Mouse (Mus musculus) heart, embryonic 11.5 days (tissue): Measurements from ENCODE around the gene Slc1a2. TPM values are rescaled to one million over a fixed set of nuclear protein-coding genes. Genes with fewer than 3 reads are reported as not detected.

Experiments
- ATAC-seq: fragments of 200-750 bp; cut with Nextera tagmentation; replicated peaks from 2 replicates; pipeline ENCODE4 v1.8.0; 2017; ENCODE audit warnings: moderate library complexity; ENCODE audit not compliant: insufficient number of reproducible peaks, low FRiP score, low TSS enrichment
- H3K27ac ChIP-seq: fragments of 300-500 bp; sonication (generic); 2 replicates; pipeline ENCODE4 v1.5.1; 2014; ENCODE audit warnings: mild to moderate bottlenecking, low read depth, low read length
- H3K27me3 ChIP-seq: fragments of 300-500 bp; sonication (generic); 2 replicates; pipeline ENCODE4 v1.6.1; 2014; ENCODE audit warnings: mild to moderate bottlenecking, low read length, mixed read lengths; ENCODE audit not compliant: control insufficient read depth, insufficient read depth
- H3K36me3 ChIP-seq: fragments of 300-500 bp; sonication (generic); 2 replicates; pipeline ENCODE4 v1.6.1; 2014; ENCODE audit warnings: mild to moderate bottlenecking, low read length, moderate library complexity, mixed read lengths; ENCODE audit not compliant: control insufficient read depth, insufficient read depth
- H3K4me1 ChIP-seq: fragments of 300-500 bp; sonication (generic); 2 replicates; pipeline ENCODE4 v1.6.1; 2014; ENCODE audit warnings: low read length; ENCODE audit not compliant: control insufficient read depth, insufficient read depth
- H3K4me2 ChIP-seq: fragments of 300-500 bp; sonication (generic); 2 replicates; pipeline ENCODE4 v1.6.1; 2014; ENCODE audit warnings: mild to moderate bottlenecking, moderate library complexity
- H3K4me3 ChIP-seq: fragments of 300-500 bp; sonication (generic); 2 replicates; pipeline ENCODE4 v1.5.1; 2014; ENCODE audit warnings: low read depth, low read length
- H3K9ac ChIP-seq: fragments of 300-500 bp; sonication (generic); 2 replicates; pipeline ENCODE4 v1.6.1; 2014; ENCODE audit warnings: mild to moderate bottlenecking, low read depth, low read length, moderate library complexity
- H3K9me3 ChIP-seq: fragments of 300-500 bp; sonication (generic); replicated peaks from 2 replicates; pipeline ENCODE4 v1.6.1; 2016; ENCODE audit warnings: low read length; ENCODE audit not compliant: control insufficient read depth
- WGBS: fragments of 180-500 bp; shearing (Covaris S2); extraction: QIAGEN DNeasy Blood & Tissue Kit; methylation state at CpG from one replicate; pipeline ENCODE4 v1.1.7; 2014; ENCODE audit not compliant: insufficient replicate concordance; 5-methylcytosine and 5-hydroxymethylcytosine counted together
- polyA plus RNA-seq: library from polyadenylated mRNA; unstranded; fragments of >200 nt; fragmentation: Nextera tagmentation; extraction: Ambion mirVana; gene quantifications from 2 replicates; pipeline ENCODE4 v1.2.1, GENCODE M21; 2014

Slc1a2 gene
- polyA plus RNA-seq, 1 experiment from 2014 or later = 0.23 TPM

GRCm38 (mm10) chr2:102712678-102713628 is 54.5 kb downstream of the Slc1a2 start:
- Histone ChIP-seq H3K4me2 (no peak overlapping the region), H3K36me3 (no peaks in the 10 kb centered on the region), H3K4me1 (no peaks in the 10 kb centered on the region), H3K4me3 (no peak overlapping the region), H3K27ac (no peak overlapping the region), H3K27me3 (no peaks in the 10 kb centered on the region), H3K9ac (no peak overlapping the region), H3K9me3 (no peaks in the 10 kb centered on the region)
- 77% methylated on average over 7 of the region's 7 CpGs for WGBS
- ATAC-seq = no peak

GRCm38 (mm10) chr2:102714320-102714719 is 55.9 kb downstream of the Slc1a2 start:
- WGBS = 77% methylated on average over 2 of the region's 2 CpGs
- H3K27ac ChIP-seq = no peak overlapping the region
- H3K9me3 ChIP-seq = no peaks in the 10 kb centered on the region
- no peak for ATAC-seq
- H3K4me1 ChIP-seq = no peaks in the 10 kb centered on the region
- H3K9ac ChIP-seq = no peak overlapping the region
- no peak overlapping the region for H3K4me2 ChIP-seq
- no peaks in the 10 kb centered on the region for H3K36me3 ChIP-seq
- H3K4me3 ChIP-seq = no peak overlapping the region
- H3K27me3 ChIP-seq = no peaks in the 10 kb centered on the region

DNA sequence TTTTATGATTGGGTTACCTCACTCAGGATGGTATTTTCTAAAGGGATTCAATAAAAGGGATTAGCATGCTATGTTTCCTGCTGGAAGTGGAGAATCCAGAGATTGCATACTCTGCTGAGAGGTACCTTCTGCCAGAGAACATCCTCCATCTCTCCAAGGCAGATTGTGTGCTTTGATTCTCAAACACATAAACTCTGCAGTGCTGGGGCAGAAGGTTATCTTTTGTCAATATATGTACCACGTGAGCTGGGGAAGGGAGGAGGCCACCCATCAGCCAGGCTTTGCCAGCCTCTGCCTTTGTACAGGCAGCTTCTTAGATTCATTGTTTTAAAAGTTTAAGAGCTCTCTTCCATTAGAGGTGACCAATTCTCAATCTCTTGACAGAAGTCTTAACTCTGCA is 57.3 kb downstream of the Slc1a2 start:
- no peak overlapping the region for H3K9ac ChIP-seq
- no peaks in the 10 kb centered on the region for H3K36me3 ChIP-seq
- no peaks in the 10 kb centered on the region for H3K4me1 ChIP-seq
- no peaks in the 10 kb centered on the region for H3K9me3 ChIP-seq
- no peak overlapping the region for H3K4me3 ChIP-seq
- H3K27me3 ChIP-seq = no peaks in the 10 kb centered on the region
- H3K27ac ChIP-seq = no peak overlapping the region
- WGBS = 27% methylated on average over 1 of the region's 1 CpGs
- no peak for ATAC-seq
- H3K4me2 ChIP-seq = no peak overlapping the region

- 48% methylated on average over 2 of the region's 2 CpGs for WGBS
- Histone ChIP-seq H3K27ac (no peak overlapping the region), H3K9ac (no peak overlapping the region), H3K27me3 (no peaks in the 10 kb centered on the region), H3K4me3 (no peak overlapping the region), H3K4me2 (no peak overlapping the region), H3K9me3 (no peaks in the 10 kb centered on the region), H3K4me1 (peaks cover 10% of the 10 kb centered on the region; the same call in 1 of the 2 replicates), H3K36me3 (no peaks in the 10 kb centered on the region)
- ATAC-seq = no peak
These were observed 63.4 kb downstream of the Slc1a2 start for GRCm38 (mm10) chr2:102721859-102722258.

GRCm38 (mm10) chr2:102725054-102725453 is 66.6 kb downstream of the Slc1a2 start:
- H3K4me3 ChIP-seq = no peak overlapping the region
- H3K36me3 ChIP-seq = no peaks in the 10 kb centered on the region
- H3K9me3 ChIP-seq = no peaks in the 10 kb centered on the region
- 33% methylated on average over 3 of the region's 3 CpGs for WGBS
- no peak overlapping the region for H3K4me2 ChIP-seq
- peaks cover 14% of the 10 kb centered on the region for H3K4me1 ChIP-seq
- H3K27me3 ChIP-seq = no peaks in the 10 kb centered on the region
- ATAC-seq = no peak
- no peak overlapping the region for H3K27ac ChIP-seq
- H3K9ac ChIP-seq = no peak overlapping the region

- Histone ChIP-seq H3K9ac (no peak overlapping the region), H3K4me3 (no peak overlapping the region), H3K27ac (no peak overlapping the region), H3K4me2 (no peak overlapping the region), H3K9me3 (no peaks in the 10 kb centered on the region), H3K36me3 (no peaks in the 10 kb centered on the region), H3K27me3 (no peaks in the 10 kb centered on the region), H3K4me1 (peaks cover 6% of the 10 kb centered on the region)
- ATAC-seq = no peak
- WGBS = 75% methylated on average over 5 of the region's 5 CpGs
These were observed 71.9 kb downstream of the Slc1a2 start for GRCm38 (mm10) chr2:102730386-102730785.

GRCm38 (mm10) chr2:102730788-102731187 is 72.3 kb downstream of the Slc1a2 start:
- Histone ChIP-seq H3K27me3 (no peaks in the 10 kb centered on the region), H3K27ac (no peak overlapping the region), H3K4me2 (no peak overlapping the region), H3K4me1 (peaks cover 6% of the 10 kb centered on the region), H3K9ac (no peak overlapping the region), H3K36me3 (no peaks in the 10 kb centered on the region), H3K9me3 (no peaks in the 10 kb centered on the region), H3K4me3 (no peak overlapping the region)
- WGBS = 72% methylated on average over 8 of the region's 8 CpGs
- ATAC-seq = no peak

DNA sequence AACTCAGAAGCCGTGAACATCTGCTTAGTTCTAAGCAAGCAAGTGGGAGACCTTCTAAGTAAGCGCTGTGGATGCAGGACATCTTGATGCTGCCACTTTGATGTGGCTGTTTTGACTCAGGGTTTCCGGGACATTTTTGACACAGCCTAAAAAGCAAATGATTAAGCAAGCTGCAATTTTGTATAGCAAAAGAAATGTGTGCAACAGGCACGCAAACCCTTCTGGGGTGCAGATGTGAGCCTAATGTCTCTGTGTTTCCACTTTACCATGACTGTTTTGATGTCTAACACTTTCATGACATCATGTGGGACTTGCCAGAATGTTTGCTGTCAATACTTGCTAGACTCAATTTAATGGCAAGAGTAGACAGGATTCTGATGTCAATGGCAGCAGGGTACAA is 74.7 kb downstream of the Slc1a2 start:
- H3K4me2 ChIP-seq = no peak overlapping the region
- no peaks in the 10 kb centered on the region for H3K27me3 ChIP-seq
- no peak overlapping the region for H3K27ac ChIP-seq
- ATAC-seq = no peak
- WGBS = 82% methylated on average over 4 of the region's 4 CpGs
- H3K9me3 ChIP-seq = no peaks in the 10 kb centered on the region
- peaks cover 6% of the 10 kb centered on the region for H3K4me1 ChIP-seq
- H3K36me3 ChIP-seq = no peaks in the 10 kb centered on the region
- no peak overlapping the region for H3K4me3 ChIP-seq
- no peak overlapping the region for H3K9ac ChIP-seq

- no peak for ATAC-seq
- no peak overlapping the region for H3K4me2 ChIP-seq
- 53% methylated on average over 3 of the region's 3 CpGs for WGBS
- no peak overlapping the region for H3K27ac ChIP-seq
- H3K27me3 ChIP-seq = no peaks in the 10 kb centered on the region
- H3K4me1 ChIP-seq = peaks cover 6% of the 10 kb centered on the region
- no peaks in the 10 kb centered on the region for H3K9me3 ChIP-seq
- no peak overlapping the region for H3K9ac ChIP-seq
- no peak overlapping the region for H3K4me3 ChIP-seq
- no peaks in the 10 kb centered on the region for H3K36me3 ChIP-seq
These were observed 75.6 kb downstream of the Slc1a2 start for GRCm38 (mm10) chr2:102734055-102734454.
